In the genomic region with DNA sequence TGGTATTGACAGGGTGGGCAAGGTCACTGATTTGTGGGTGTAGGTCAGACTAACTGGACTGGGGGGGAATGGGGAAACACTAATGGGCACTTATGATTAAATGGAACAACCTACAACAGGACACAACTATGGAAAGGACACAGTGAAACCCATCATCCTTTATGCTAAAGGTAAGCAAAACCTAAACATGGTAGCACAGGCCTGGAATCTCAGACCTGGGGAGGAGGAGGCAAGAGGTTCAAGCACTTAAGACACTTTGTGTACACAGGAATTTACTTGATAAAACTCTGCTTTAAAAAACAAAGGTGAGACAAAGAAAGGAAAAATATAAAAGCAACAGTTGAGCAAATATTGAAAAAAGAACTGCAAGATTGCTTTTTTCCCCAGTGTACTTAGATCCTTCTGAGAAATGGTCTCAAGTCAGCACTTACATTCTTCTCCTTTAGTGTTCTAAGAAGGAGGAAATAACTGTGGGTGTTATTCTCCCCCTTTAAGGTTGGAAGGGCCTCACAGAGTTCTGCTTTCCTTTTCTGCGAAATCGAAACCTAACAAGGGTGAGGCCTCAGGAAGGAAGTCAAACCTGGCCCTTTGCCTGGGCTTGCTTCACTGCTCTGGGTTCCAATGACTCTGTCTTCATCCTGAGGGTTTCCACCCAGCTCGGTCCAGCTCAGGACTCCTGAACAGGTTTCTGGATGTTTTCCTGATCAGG, we compare ENCODE assay signal across 9 mouse cellular contexts. TPM values are rescaled to one million over a fixed set of nuclear protein-coding genes. Genes with fewer than 3 reads are reported as not detected.
A peak's percentile ranks its signal among the peaks of the same experiment; 100 is the strongest.
DNase-seq lines count a peak whose midpoint lies in the region; ATAC-seq and TF ChIP-seq lines count a peak whose summit lies in the region.
"Had no signal": no experiment of that assay in that cellular context is flagged by ENCODE, and none has a peak within 500 bp of the region (broad histone marks: within the 10 kb centered on the region; RNA-seq: fewer than 3 reads in every experiment).

No protein-coding gene starts in this region.

- no peak for TF ChIP-seq CTCF in left cerebral cortex, adult 2 months (IDR thresholded peaks at IDR 0.05)
- TF ChIP-seq CTCF in intestine, postnatal 0 days (IDR thresholded peaks at IDR 0.05; ENCODE audit: low read depth), result no peak
- TF ChIP-seq CTCF in lung, adult 2 months (IDR thresholded peaks at IDR 0.05; ENCODE audit: insufficient read depth, low read length), result no peak
- no peak for TF ChIP-seq CTCF in spleen, adult 2 months (IDR thresholded peaks at IDR 0.05; ENCODE audit: extremely low read depth, insufficient read depth, insufficient read length, insufficient replicate concordance)

- peak; percentile 92 for ATAC-seq in intestine, postnatal 0 days
- ATAC-seq in forebrain, embryonic 15.5 days (replicated peaks), result no peak
- ATAC-seq: Patski had no signal

- WGBS in intestine, postnatal 0 days, result 16% methylated on average over 3 of the region's 3 CpGs
- WGBS in lung, adult 2 months, result 10% methylated on average over 3 of the region's 3 CpGs
- 0% methylated on average over 3 of the region's 3 CpGs for WGBS in spleen, adult 2 months
- 83% methylated on average over 3 of the region's 3 CpGs for WGBS in forebrain, embryonic 15.5 days

- DNase-seq in left cerebral cortex, adult 2 months (ENCODE audit: extremely low spot score in 1 of 2, low spot score in 2 of 2), result no peak
- DNase-seq in left cerebral cortex, adult 18-20 months (ENCODE audit: low spot score in 2 of 2), result no peak
- DNase-seq in gastrocnemius, postnatal 14 days, result peak; percentile 67
- peak; percentile 66 for DNase-seq in lung, adult 2 months
- DNase-seq in spleen, adult 2 months (ENCODE audit: low read depth in 1 of 2, low spot score in 2 of 2), result peak; percentile 78 to 91
- no peak for DNase-seq in embryo, embryonic 9.5 days (ENCODE audit: extremely low spot score)

- no peak overlapping the region for H3K9ac ChIP-seq in intestine, postnatal 0 days (ENCODE audit: low read depth, low read length)
- H3K9ac ChIP-seq in forebrain, embryonic 15.5 days (replicated peaks), result no peak overlapping the region

- H3K9me3 ChIP-seq in intestine, postnatal 0 days (ENCODE audit: control insufficient read depth), result no peaks in the 10 kb centered on the region
- no peaks in the 10 kb centered on the region for H3K9me3 ChIP-seq in forebrain, embryonic 15.5 days

- H3K27me3 ChIP-seq in intestine, postnatal 0 days (replicated peaks; ENCODE audit: control insufficient read depth, insufficient read depth, low read length), result no peaks in the 10 kb centered on the region
- no peaks in the 10 kb centered on the region for H3K27me3 ChIP-seq in spleen, adult 2 months (ENCODE audit: control insufficient read depth, insufficient read depth, low read length)
- no peaks in the 10 kb centered on the region for H3K27me3 ChIP-seq in forebrain, embryonic 15.5 days

- no peaks in the 10 kb centered on the region for H3K4me1 ChIP-seq in intestine, postnatal 0 days (replicated peaks; ENCODE audit: control insufficient read depth, insufficient read depth, low read length)
- H3K4me1 ChIP-seq in lung, adult 2 months (ENCODE audit: control insufficient read depth, insufficient read depth, low read length), result peaks cover 10% of the 10 kb centered on the region
- peaks cover 18% of the 10 kb centered on the region for H3K4me1 ChIP-seq in spleen, adult 2 months (ENCODE audit: control insufficient read depth, insufficient read depth, insufficient read length)
- no peaks in the 10 kb centered on the region for H3K4me1 ChIP-seq in forebrain, embryonic 15.5 days

- H3K36me3 ChIP-seq in intestine, postnatal 0 days (ENCODE audit: control insufficient read depth, insufficient read depth), result no peaks in the 10 kb centered on the region
- H3K36me3 ChIP-seq in spleen, adult 2 months (ENCODE audit: control insufficient read depth, insufficient read depth, low read length), result no peaks in the 10 kb centered on the region
- no peaks in the 10 kb centered on the region for H3K36me3 ChIP-seq in forebrain, embryonic 15.5 days

- intact Hi-C loops in left cerebral cortex, adult 2 months (cut with DNase I), result no loop called here
- intact Hi-C loops in gastrocnemius, postnatal 14 days (cut with DNase I; ENCODE audit: low total_unique reads), result no loop called here

- peak; percentile 44; the same call in 1 of the 2 replicates for TF ChIP-seq POLR2A in lung, adult 2 months (IDR thresholded peaks at IDR 0.05; ENCODE audit: borderline replicate concordance, extremely low read depth, low read depth, low read length)
- TF ChIP-seq POLR2A in spleen, adult 2 months (IDR thresholded peaks at IDR 0.05; ENCODE audit: low read depth, low read length), result peak; percentile 34; the same call in 1 of the 2 replicates

- H3K4me2 ChIP-seq in intestine, postnatal 0 days (replicated peaks; ENCODE audit: low read depth), result no peak overlapping the region
- no peak overlapping the region for H3K4me2 ChIP-seq in forebrain, embryonic 15.5 days (replicated peaks)

- peak overlapping the region; percentile 25; the same call in 1 of the 2 replicates for H3K27ac ChIP-seq in left cerebral cortex, adult 2 months
- H3K27ac ChIP-seq in intestine, postnatal 0 days (ENCODE audit: low read depth, low read length), result peak overlapping the region; percentile 81
- peak overlapping the region; percentile 99 for H3K27ac ChIP-seq in spleen, adult 2 months (ENCODE audit: insufficient read depth, low read length)
- no peak overlapping the region for H3K27ac ChIP-seq in forebrain, embryonic 15.5 days (replicated peaks)

- no peak overlapping the region for H3K4me3 ChIP-seq in left cerebral cortex, adult 2 months
- no peak overlapping the region for H3K4me3 ChIP-seq in intestine, postnatal 0 days (ENCODE audit: low read depth, low read length)
- no peak overlapping the region for H3K4me3 ChIP-seq in lung, adult 2 months (replicated peaks; ENCODE audit: extremely low read depth, low read depth, low read length)
- H3K4me3 ChIP-seq in spleen, adult 2 months (ENCODE audit: extremely low read depth, insufficient read depth, insufficient read length), result no peak overlapping the region
- no peak overlapping the region for H3K4me3 ChIP-seq in forebrain, embryonic 15.5 days

RNA-seq across cellular contexts. Expression of a gene that starts 13.0 kb away (rescaled TPM):
- total RNA-seq in left cerebral cortex, adult 2 months (2021), result 1 to 10 TPM; 1.1 to 1.6 TPM
- 1 to 10 TPM in 1 of 2 experiments, under 1 TPM in 1; 0.80 to 1.8 TPM for total RNA-seq in left cerebral cortex, adult 18-20 months (2021)
- 1 to 10 TPM in 1 of 2 experiments, under 1 TPM in 1; 0.84 to 1.1 TPM for total RNA-seq in gastrocnemius, postnatal 14 days (2021)
- 21.0 and 21.5 TPM in 2 replicates for polyA plus RNA-seq in intestine, postnatal 0 days (2015; fragmentation: Nextera tagmentation; extraction: Ambion mirVana)
- 6.5 and 10.1 TPM in 2 replicates for polyA plus RNA-seq in lung, adult 2 months (2012; rRNA removed)
- 28.7 and 31.8 TPM in 2 replicates for polyA plus RNA-seq in spleen, adult 2 months (2012; rRNA removed)
- 0.83 TPM in 2 replicates for polyA plus RNA-seq in forebrain, embryonic 15.5 days (2015; fragmentation: Nextera tagmentation; extraction: Ambion mirVana)

RNA-seq across cellular contexts. Expression of a gene that starts 38.8 kb away (rescaled TPM):
- total RNA-seq in left cerebral cortex, adult 2 months (2021), result not detected
- not detected for total RNA-seq in left cerebral cortex, adult 18-20 months (2021)
- not detected for total RNA-seq in gastrocnemius, postnatal 14 days (2021)
- polyA plus RNA-seq in intestine, postnatal 0 days (2015; fragmentation: Nextera tagmentation; extraction: Ambion mirVana), result 0.51 and 0.53 TPM in 2 replicates
- 1.2 and 4.2 TPM in 2 replicates for polyA plus RNA-seq in lung, adult 2 months (2012; rRNA removed)
- polyA plus RNA-seq in spleen, adult 2 months (2012; rRNA removed), result 11.2 and 12.1 TPM in 2 replicates
- polyA plus RNA-seq in forebrain, embryonic 15.5 days (2015; fragmentation: Nextera tagmentation; extraction: Ambion mirVana), result 0.09 TPM in 1 of 2 replicates, not detected in the other
- polyA plus RNA-seq: Patski had no signal

RNA-seq across cellular contexts. Expression of a gene that starts 57.3 kb away (rescaled TPM):
- total RNA-seq in left cerebral cortex, adult 2 months (2021), result under 1 TPM; 0.26 to 0.61 TPM
- total RNA-seq in left cerebral cortex, adult 18-20 months (2021), result under 1 TPM; 0.80 to 0.81 TPM
- under 1 TPM; 0.18 to 0.27 TPM for total RNA-seq in gastrocnemius, postnatal 14 days (2021)
- 0.25 and 0.30 TPM in 2 replicates for polyA plus RNA-seq in intestine, postnatal 0 days (2015; fragmentation: Nextera tagmentation; extraction: Ambion mirVana)
- polyA plus RNA-seq in lung, adult 2 months (2012; rRNA removed), result 0.20 and 0.60 TPM in 2 replicates
- 3.4 and 3.5 TPM in 2 replicates for polyA plus RNA-seq in spleen, adult 2 months (2012; rRNA removed)
- 0.14 and 0.18 TPM in 2 replicates for polyA plus RNA-seq in forebrain, embryonic 15.5 days (2015; fragmentation: Nextera tagmentation; extraction: Ambion mirVana)

Comparison
In these comparisons a context has a peak if more than half of its experiments do, and no peak if none do; other contexts are left out.
1. DNase-seq: peak in gastrocnemius, postnatal 14 days (single experiment), lung, adult 2 months (single experiment) and spleen, adult 2 months (2 of 2); none in left cerebral cortex, adult 2 months (0 of 2), left cerebral cortex, adult 18-20 months (0 of 2) and embryo, embryonic 9.5 days (single experiment).